Mouse (Mus musculus) midbrain, embryonic 10.5 days (tissue): ENCODE measurements at regions not wholly inside any gene's neighbourhood (a gene's known extent, or its start where the extent isn't known, plus 50 kb on each side); places are given as distances from the start of the nearest gene placed in this dataset.

Experiments used
- DNase-seq: peaks from one replicate; pipeline ENCODE4 v3.0.0-alpha.2; 2017; ENCODE audit warnings: low spot score
- H3K27ac ChIP-seq: fragments of 300-500 bp; sonication (generic); replicated peaks from 2 replicates; pipeline ENCODE4 v1.5.1; 2016; ENCODE audit warnings: mild to moderate bottlenecking
- H3K27me3 ChIP-seq: fragments of 300-500 bp; sonication (generic); 2 replicates; pipeline ENCODE4 v1.6.1; 2016; ENCODE audit warnings: low read depth, mild to moderate bottlenecking; ENCODE audit not compliant: poor library complexity, severe bottlenecking
- H3K36me3 ChIP-seq: fragments of 300-500 bp; sonication (generic); 2 replicates; pipeline ENCODE4 v1.6.1; 2016; ENCODE audit warnings: mild to moderate bottlenecking, moderate library complexity
- H3K4me1 ChIP-seq: fragments of 300-500 bp; sonication (generic); 2 replicates; pipeline ENCODE4 v1.6.1; 2016
- H3K4me3 ChIP-seq: fragments of 300-500 bp; sonication (generic); 2 replicates; pipeline ENCODE4 v1.5.1; 2016; ENCODE audit warnings: mild to moderate bottlenecking, moderate library complexity
- H3K9me3 ChIP-seq: fragments of 300-500 bp; sonication (generic); replicated peaks from 2 replicates; pipeline ENCODE4 v1.6.1; 2016; ENCODE audit warnings: mild to moderate bottlenecking
- WGBS: fragments of 180-500 bp; shearing (Covaris S2); methylation state at CpG from one replicate; pipeline ENCODE4 v1.1.7; 2016; 5-methylcytosine and 5-hydroxymethylcytosine counted together

DNA sequence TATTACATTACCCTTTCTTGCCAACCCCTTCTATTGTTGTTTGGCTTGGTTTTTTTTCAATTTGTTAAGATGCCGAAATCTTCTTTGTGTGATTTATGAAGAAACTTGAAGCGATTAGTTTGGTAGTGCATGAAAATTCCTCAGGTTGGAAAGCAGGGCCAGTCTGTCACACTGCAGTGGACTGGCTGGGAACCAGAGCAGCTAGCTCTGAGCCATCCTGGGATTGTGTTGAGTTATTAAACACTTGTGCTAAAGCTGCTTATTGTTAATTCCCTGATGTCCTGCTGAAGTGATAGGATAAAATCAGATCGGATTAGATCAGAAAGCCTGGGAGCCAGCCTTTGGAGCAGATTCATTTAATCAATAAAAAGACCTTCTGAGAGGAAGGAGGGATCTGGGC lies 180.4 kb upstream of the Tle1 start:
- 30% methylated on average over 3 of the region's 3 CpGs for WGBS
- peaks cover 71% of the 10 kb centered on the region for H3K4me1 ChIP-seq

DNA sequence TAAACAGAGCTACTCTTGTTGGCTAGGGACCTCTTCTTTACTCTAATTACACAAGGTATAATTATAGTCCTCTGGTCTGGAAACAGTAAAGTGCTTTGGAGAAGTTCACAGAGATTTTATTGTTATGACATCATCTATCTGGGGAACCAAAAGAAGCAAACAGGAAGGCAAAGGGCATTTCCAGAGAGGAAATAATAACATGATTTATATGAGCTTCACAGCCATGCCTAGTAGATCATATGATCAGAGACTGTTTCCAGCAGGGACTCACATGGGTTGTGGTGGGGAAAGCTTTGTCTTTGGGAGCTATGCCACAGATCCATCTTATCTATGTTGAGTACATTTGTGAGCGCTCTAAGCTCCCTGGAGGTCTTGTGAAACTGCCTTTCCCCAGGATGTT lies 178.8 kb upstream of the Tle1 start:
- Histone ChIP-seq H3K4me3 (no peak overlapping the region), H3K4me1 (peaks cover 55% of the 10 kb centered on the region), H3K9me3 (no peaks in the 10 kb centered on the region), H3K27me3 (peaks cover 22% of the 10 kb centered on the region), H3K36me3 (no peaks in the 10 kb centered on the region), H3K27ac (no peak overlapping the region)
- DNase-seq, result no peak
- WGBS, result 92% methylated on average over 1 of the region's 1 CpGs

More for the DNA sequence above, 180.4 kb upstream of the Tle1 start:
- no peaks in the 10 kb centered on the region for H3K36me3 ChIP-seq
- no peaks in the 10 kb centered on the region for H3K9me3 ChIP-seq
- peaks cover 26% of the 10 kb centered on the region for H3K27me3 ChIP-seq
- peak; percentile 20 for DNase-seq
- no peak overlapping the region for H3K27ac ChIP-seq
- no peak overlapping the region for H3K4me3 ChIP-seq

- DNase-seq, result no peak
- H3K4me3 ChIP-seq, result no peak overlapping the region
- peaks cover 22% of the 10 kb centered on the region for H3K27me3 ChIP-seq
- no peak overlapping the region for H3K27ac ChIP-seq
- peaks cover 50% of the 10 kb centered on the region for H3K4me1 ChIP-seq
- H3K9me3 ChIP-seq, result no peaks in the 10 kb centered on the region
- H3K36me3 ChIP-seq, result no peaks in the 10 kb centered on the region
These were observed 178.3 kb upstream of the Tle1 start for GRCm38 (mm10) chr4:72379011-72379410.

GRCm38 (mm10) chr4:72377520-72377919 lies 176.8 kb upstream of the Tle1 start:
- Histone ChIP-seq H3K9me3 (no peaks in the 10 kb centered on the region), H3K4me3 (no peak overlapping the region), H3K27me3 (peaks cover 15% of the 10 kb centered on the region), H3K36me3 (no peaks in the 10 kb centered on the region), H3K27ac (no peak overlapping the region), H3K4me1 (peaks cover 35% of the 10 kb centered on the region)
- DNase-seq, result no peak
- 48% methylated on average over 1 of the region's 1 CpGs for WGBS

DNA sequence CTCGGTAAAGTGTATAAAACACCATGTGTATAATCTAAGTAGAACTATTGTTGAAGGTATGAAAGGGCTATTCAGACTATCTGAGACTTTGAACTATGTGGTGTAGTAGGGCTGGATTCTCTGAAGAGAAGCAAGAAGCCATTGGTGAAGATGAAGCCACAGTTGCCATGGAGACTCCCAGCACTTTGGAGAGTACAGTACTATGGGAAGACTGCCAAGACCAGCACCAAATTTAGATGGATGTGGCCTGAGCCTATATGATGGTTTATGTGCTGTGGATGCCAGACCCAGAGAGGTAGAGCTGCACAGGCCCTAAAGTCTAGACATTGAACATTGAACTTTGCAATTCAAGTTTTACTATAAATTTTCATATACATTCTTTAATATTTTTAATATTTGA lies 151.3 kb upstream of the Tle1 start:
- Histone ChIP-seq H3K9me3 (no peaks in the 10 kb centered on the region), H3K36me3 (no peaks in the 10 kb centered on the region), H3K27ac (no peak overlapping the region), H3K4me1 (no peaks in the 10 kb centered on the region), H3K4me3 (no peak overlapping the region), H3K27me3 (no peaks in the 10 kb centered on the region)
- WGBS, result 71% methylated on average over 1 of the region's 1 CpGs
- no peak for DNase-seq

GRCm38 (mm10) chr4:72331882-72332281 lies 131.2 kb upstream of the Tle1 start:
- Histone ChIP-seq H3K9me3 (no peaks in the 10 kb centered on the region), H3K27me3 (no peaks in the 10 kb centered on the region), H3K4me1 (no peaks in the 10 kb centered on the region), H3K4me3 (no peak overlapping the region), H3K27ac (no peak overlapping the region), H3K36me3 (no peaks in the 10 kb centered on the region)
- WGBS, result 75% methylated on average over 3 of the region's 3 CpGs
- DNase-seq, result no peak

GRCm38 (mm10) chr4:72329026-72329390 lies 128.3 kb upstream of the Tle1 start:
- H3K27me3 ChIP-seq, result no peaks in the 10 kb centered on the region
- H3K4me3 ChIP-seq, result no peak overlapping the region
- H3K9me3 ChIP-seq, result no peaks in the 10 kb centered on the region
- DNase-seq, result no peak
- H3K36me3 ChIP-seq, result no peaks in the 10 kb centered on the region
- H3K27ac ChIP-seq, result no peak overlapping the region
- H3K4me1 ChIP-seq, result no peaks in the 10 kb centered on the region

DNA sequence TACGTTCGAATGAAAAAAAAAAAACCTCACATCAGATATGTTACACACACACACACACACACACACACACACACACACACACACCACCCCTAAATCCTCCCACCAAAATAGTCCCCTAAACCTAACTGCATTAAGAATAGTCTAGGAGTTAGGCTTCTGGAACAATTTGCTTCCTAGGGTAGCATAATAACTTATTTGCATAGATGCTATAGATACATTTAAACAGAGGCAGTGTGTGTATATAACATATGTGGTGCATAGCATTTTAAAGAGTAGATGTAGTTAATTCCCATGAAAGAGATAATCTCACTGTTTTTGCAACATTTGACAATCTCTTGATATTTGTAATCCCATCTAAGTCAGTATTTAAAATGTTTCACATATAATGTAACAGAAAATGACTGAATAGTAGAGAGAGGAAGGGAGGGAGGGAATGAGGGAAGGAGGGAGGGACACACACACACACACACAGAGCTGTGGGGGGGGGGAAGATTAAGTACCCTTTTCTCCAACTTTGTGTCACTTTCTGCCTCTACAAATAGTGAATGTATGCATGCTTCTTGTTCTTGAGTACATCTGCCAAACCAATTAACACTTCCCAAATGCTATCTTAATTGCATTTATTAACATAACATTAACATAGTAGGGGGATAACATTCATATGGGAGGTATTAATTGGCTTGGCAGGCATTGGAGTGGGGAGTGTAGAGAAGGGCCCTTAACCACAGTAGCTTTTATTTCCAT lies 127.7 kb upstream of the Tle1 start:
- Histone ChIP-seq H3K27ac (no peak overlapping the region), H3K36me3 (no peaks in the 10 kb centered on the region), H3K9me3 (no peaks in the 10 kb centered on the region), H3K4me3 (no peak overlapping the region), H3K4me1 (no peaks in the 10 kb centered on the region), H3K27me3 (no peaks in the 10 kb centered on the region)
- 97% methylated on average over 2 of the region's 2 CpGs for WGBS
- DNase-seq, result no peak

GRCm38 (mm10) chr4:72324913-72325312 lies 124.2 kb upstream of the Tle1 start:
- DNase-seq, result no peak

GRCm38 (mm10) chr4:72285112-72285675 lies 84.5 kb upstream of the Tle1 start:
- 0 out of 2 replicates have a peak, but pooled peaks cover 4% of the 10 kb centered on the region for H3K9me3 ChIP-seq
- 49% methylated on average over 1 of the region's 1 CpGs for WGBS
- no peaks in the 10 kb centered on the region for H3K4me1 ChIP-seq
- no peaks in the 10 kb centered on the region for H3K36me3 ChIP-seq
- DNase-seq, result no peak
- H3K4me3 ChIP-seq, result no peak overlapping the region
- no peak overlapping the region for H3K27ac ChIP-seq
- H3K27me3 ChIP-seq, result no peaks in the 10 kb centered on the region

More at GRCm38 (mm10) chr4:72324913-72325312, 124.2 kb upstream of the Tle1 start:
- no peaks in the 10 kb centered on the region for H3K27me3 ChIP-seq
- no peaks in the 10 kb centered on the region for H3K36me3 ChIP-seq
- H3K4me1 ChIP-seq, result no peaks in the 10 kb centered on the region
- no peak overlapping the region for H3K4me3 ChIP-seq
- no peaks in the 10 kb centered on the region for H3K9me3 ChIP-seq
- no peak overlapping the region for H3K27ac ChIP-seq

DNA sequence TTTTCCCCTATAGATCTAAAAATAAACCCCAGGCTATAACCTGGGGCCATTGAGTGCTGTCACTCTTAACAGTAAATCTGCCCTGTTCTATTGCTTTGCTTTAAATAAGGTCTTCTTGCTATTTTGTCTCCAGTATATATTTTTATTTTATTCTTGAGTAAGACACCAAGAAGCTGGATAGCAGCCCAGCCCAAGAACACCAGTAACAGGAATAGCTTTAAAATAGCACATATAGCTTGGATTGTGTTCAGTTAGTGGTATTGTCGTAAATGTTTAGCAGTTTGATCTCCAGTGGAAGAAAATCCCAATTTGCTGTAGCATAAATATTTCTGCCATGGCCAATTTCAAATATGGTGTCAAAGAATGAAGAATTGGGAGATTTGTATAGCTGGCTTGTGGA lies 49.8 kb upstream of the Tle1 start:
- Histone ChIP-seq H3K9me3 (no peaks in the 10 kb centered on the region), H3K4me1 (no peaks in the 10 kb centered on the region), H3K36me3 (no peaks in the 10 kb centered on the region), H3K27ac (no peak overlapping the region), H3K4me3 (no peak overlapping the region), H3K27me3 (no peaks in the 10 kb centered on the region)
- DNase-seq, result no peak
- WGBS, result 88% methylated on average over 1 of the region's 1 CpGs
